Mouse (Mus musculus) heart, adult 2 months (tissue): ENCODE measurements at regions not wholly inside any gene's neighbourhood (a gene's known extent, or its start where the extent isn't known, plus 50 kb on each side); places are given as distances from the start of the nearest gene placed in this dataset.

Experiments
- CTCF ChIP-seq: fragments of 200-600 bp; IDR thresholded peaks from 2 replicates; pipeline ENCODE4 v1.8.1; 2022; ENCODE audit warnings: antibody characterized with exemption, mild to moderate bottlenecking, moderate library complexity
- EP300 ChIP-seq: fragments of 200-500 bp; IDR thresholded peaks from 2 replicates; pipeline ENCODE4 v1.6.1; 2011; ENCODE audit warnings: low read depth, low read length, control low read depth; ENCODE audit not compliant: insufficient read depth
- POLR2A ChIP-seq: fragments of 200-500 bp; IDR thresholded peaks from 2 replicates; pipeline ENCODE4 v1.6.1; 2011; ENCODE audit warnings: mild to moderate bottlenecking, low read depth, low read length, control low read depth; ENCODE audit not compliant: insufficient read depth

GRCm38 (mm10) chr13:28526299-28526698 lies 269.0 kb downstream of the Gm11361 start:
- TF ChIP-seq CTCF (peak; percentile 39), POLR2A (no peak), EP300 (no peak)
